Comparison of ENCODE assay signal across 16 mouse cellular contexts in genomic region chr17:79206563-79206962, GRCm38 (mm10).
A peak's percentile ranks its signal among the peaks of the same experiment; 100 is the strongest.
DNase-seq lines count a peak whose midpoint lies in the region; ATAC-seq and TF ChIP-seq lines count a peak whose summit lies in the region.
"Had no signal": no experiment of that assay in that cellular context is flagged by ENCODE, and none has a peak within 500 bp of the region (broad histone marks: within the 10 kb centered on the region; RNA-seq: fewer than 3 reads in every experiment).

No protein-coding gene starts in this region.

- no peaks in the 10 kb centered on the region for H3K4me1 ChIP-seq in lung, embryonic 14.5 days (ENCODE audit: insufficient read depth)
- H3K4me1 ChIP-seq: forebrain, embryonic 15.5 days had no signal

- intact Hi-C loops in gastrocnemius, adult 2 months (cut with DNase I), result loop anchor here (10.0 kb wide), 1 partner anchor 148 kb away; the partner anchor contains the start of gene Cdc42ep3
- intact Hi-C loops in gastrocnemius, postnatal 14 days (cut with DNase I; ENCODE audit: low total_unique reads), result no loop called here

- H3K9ac ChIP-seq in lung, embryonic 14.5 days, result no peak overlapping the region
- H3K9ac ChIP-seq: embryonic facial prominence, embryonic 13.5 days; forebrain, embryonic 15.5 days had no signal

- no peak overlapping the region for H3K4me2 ChIP-seq in lung, embryonic 14.5 days
- H3K4me2 ChIP-seq: forebrain, embryonic 15.5 days had no signal

- DNase-seq in gastrocnemius, adult 2 months, result no peak
- DNase-seq in gastrocnemius, postnatal 14 days, result no peak
- DNase-seq in lung, embryonic 14.5 days, result no peak
- no peak for DNase-seq in lung, adult 18-20 months
- peak; percentile 10 for DNase-seq in CD4-positive helper T cell, adult 2 months (ENCODE audit: low read depth, low spot score)
- DNase-seq in brain, adult 2 months (ENCODE audit: low read depth, low spot score), result peak; percentile 5
- no peak for DNase-seq in left cerebral cortex, adult 11 months (ENCODE audit: low spot score)
- no peak for DNase-seq in gastrocnemius, postnatal 25 days
- DNase-seq: cerebellum, adult 9-10 months; heart, postnatal 36 days had no signal

- TF ChIP-seq CTCF in gastrocnemius, adult 2 months (IDR thresholded peaks at IDR 0.05), result peak; percentile 59
- peak; percentile 41 for TF ChIP-seq CTCF in lung, embryonic 14.5 days (IDR thresholded peaks at IDR 0.05; ENCODE audit: low read depth)

- no peak for ATAC-seq in lung, embryonic 14.5 days (ENCODE audit: insufficient read depth)
- ATAC-seq: activated CD4-positive, CD25-positive, alpha-beta regulatory T cell, adult 4 months; intestine, embryonic 16.5 days had no signal

- no peaks in the 10 kb centered on the region for H3K36me3 ChIP-seq in lung, embryonic 14.5 days (ENCODE audit: insufficient read depth)
- H3K36me3 ChIP-seq: embryonic facial prominence, embryonic 13.5 days; forebrain, embryonic 15.5 days; limb, embryonic 10.5 days had no signal

- H3K9me3 ChIP-seq in lung, embryonic 14.5 days (ENCODE audit: low read depth, low read length), result peaks cover 7% of the 10 kb centered on the region; the same call in 1 of the 2 replicates
- H3K9me3 ChIP-seq: forebrain, embryonic 15.5 days; limb, embryonic 10.5 days had no signal

- H3K27ac ChIP-seq in gastrocnemius, adult 2 months, result no peak overlapping the region
- H3K27ac ChIP-seq in lung, embryonic 14.5 days (ENCODE audit: low read depth), result no peak overlapping the region
- H3K27ac ChIP-seq: embryonic facial prominence, embryonic 13.5 days; forebrain, embryonic 15.5 days; macrophage had no signal

- H3K27me3 ChIP-seq in lung, embryonic 14.5 days (ENCODE audit: insufficient read depth, low read length), result no peaks in the 10 kb centered on the region
- H3K27me3 ChIP-seq: embryonic facial prominence, embryonic 13.5 days; forebrain, embryonic 15.5 days had no signal

- WGBS in lung, embryonic 14.5 days, result 96% methylated on average over 1 of the region's 1 CpGs

- H3K4me3 ChIP-seq in gastrocnemius, adult 2 months, result no peak overlapping the region
- H3K4me3 ChIP-seq in lung, embryonic 14.5 days (ENCODE audit: low read depth, low read length), result no peak overlapping the region
- H3K4me3 ChIP-seq: embryonic facial prominence, embryonic 13.5 days; forebrain, embryonic 15.5 days; limb, embryonic 10.5 days had no signal

Comparison
In these comparisons a context has a peak if more than half of its experiments do, and no peak if none do; other contexts are left out.
1. DNase-seq: peak in CD4-positive helper T cell, adult 2 months (single experiment) and brain, adult 2 months (single experiment); none in gastrocnemius, adult 2 months (single experiment), gastrocnemius, postnatal 14 days (single experiment), lung, embryonic 14.5 days (single experiment), lung, adult 18-20 months (0 of 2), left cerebral cortex, adult 11 months (single experiment) and gastrocnemius, postnatal 25 days (single experiment).